Mouse (Mus musculus): Measurements from ENCODE around the gene Tmem255a. TPM values are rescaled to one million over a fixed set of nuclear protein-coding genes. Genes with fewer than 3 reads are reported as not detected.

The Tmem255a gene
- total RNA-seq, 2 experiments from 2014 or later: 13.6 to 15.6 TPM

- no peak for DNase-seq (ENCODE audit: extremely low spot score in 1 of 2, low spot score in 2 of 2)
- intact Hi-C loops (cut with DNase I): no loop called here
Observed at GRCm38 (mm10) chrX:38180656-38181607, 71.3 kb downstream of the Tmem255a start.

GRCm38 (mm10) chrX:38179891-38180310 lies 72.3 kb downstream of the Tmem255a start:
- intact Hi-C loops (cut with DNase I): loop anchor here (10.0 kb wide), 1 partner anchor 95 kb away; the partner anchor contains the start of gene Rhox11
- peak; percentile 26 to 30 for DNase-seq (ENCODE audit: extremely low spot score in 1 of 2, low spot score in 2 of 2)

GRCm38 (mm10) chrX:38166592-38166991 lies 85.6 kb downstream of the Tmem255a start:
- DNase-seq (ENCODE audit: extremely low spot score in 1 of 2, low spot score in 2 of 2): no peak
- intact Hi-C loops (cut with DNase I): no loop called here

DNA sequence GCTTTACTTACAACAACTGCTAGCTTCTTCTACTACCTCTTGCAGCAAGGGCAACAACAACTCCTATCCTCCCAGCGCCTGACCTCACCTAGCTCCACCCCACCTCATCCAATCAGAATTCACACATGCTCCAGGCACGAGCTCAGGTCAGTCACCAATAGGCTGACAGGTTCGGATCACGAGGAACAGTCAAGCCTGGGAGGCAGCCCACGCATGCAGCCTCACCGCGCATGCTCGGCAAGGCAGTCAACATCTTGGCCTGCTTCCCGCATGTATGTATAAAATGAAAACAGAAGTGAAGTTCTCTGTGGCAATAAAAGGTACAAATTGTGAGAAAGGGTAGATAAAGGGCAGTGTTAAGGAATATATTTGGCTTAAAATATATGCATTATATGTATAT lies 86.2 kb downstream of the Tmem255a start:
- no peak for DNase-seq (ENCODE audit: extremely low spot score in 1 of 2, low spot score in 2 of 2)

DNA sequence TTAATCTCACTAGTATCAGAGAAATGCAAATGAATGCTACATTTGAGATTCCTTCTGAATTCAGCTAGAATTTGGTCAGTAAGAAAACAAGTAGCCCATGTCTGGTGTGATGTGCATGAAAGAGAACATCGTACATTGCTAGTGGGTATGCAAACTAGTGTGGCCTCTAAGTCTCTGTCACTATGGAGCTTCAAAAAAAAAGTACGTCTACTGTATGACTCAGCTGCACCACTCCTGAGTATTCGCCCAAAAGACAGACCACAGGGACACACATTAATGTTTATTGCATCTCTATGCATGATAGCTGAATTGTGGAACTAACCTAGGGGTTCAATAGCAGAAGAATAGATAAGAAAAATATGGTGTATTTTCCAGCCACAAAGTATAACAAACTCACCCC lies 86.9 kb downstream of the Tmem255a start:
- intact Hi-C loops (cut with DNase I): no loop called here
- DNase-seq (ENCODE audit: extremely low spot score in 1 of 2, low spot score in 2 of 2): no peak

More for the DNA sequence above, 86.2 kb downstream of the Tmem255a start:
- intact Hi-C loops (cut with DNase I): no loop called here

DNA sequence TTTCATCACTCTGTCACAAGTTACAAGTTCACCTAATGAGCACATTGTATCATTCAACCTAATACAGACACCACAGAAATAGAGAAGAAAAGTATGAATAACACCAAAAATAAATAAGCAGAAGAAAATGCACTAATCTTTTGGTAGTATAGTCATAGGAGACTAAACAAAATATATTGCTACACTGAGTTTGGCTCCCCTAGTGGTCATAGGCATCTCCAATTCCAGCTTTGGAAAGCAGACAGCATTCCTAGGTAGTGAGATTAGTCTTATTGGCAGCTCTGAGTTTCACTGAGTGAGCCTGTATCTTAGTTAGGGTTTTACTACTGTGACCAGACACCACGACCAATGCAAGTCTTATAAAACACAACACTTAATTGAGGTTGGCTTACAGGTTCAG lies 93.1 kb downstream of the Tmem255a start:
- DNase-seq (ENCODE audit: extremely low spot score in 1 of 2, low spot score in 2 of 2): no peak
- intact Hi-C loops (cut with DNase I): no loop called here

Small RNA genes within 50 kb of the gene (microRNA-seq; reads per million reads assigned to microRNA genes)
- gene Mir3110: not detected

Other genes starting within 250 kb of the Tmem255a start
- not detected for gene Btg1-ps1, start 233.6 kb downstream of the Tmem255a start, total RNA-seq (2021)
- not detected for gene Btg1-ps2, start 209.3 kb downstream of the Tmem255a start, total RNA-seq (2021)
- not detected for gene Rhox10, start 186.0 kb downstream of the Tmem255a start, total RNA-seq (2021)
- gene Rhox11, start 167.3 kb downstream of the Tmem255a start, total RNA-seq (2021): not detected
- gene Rhox12, start 141.5 kb downstream of the Tmem255a start, total RNA-seq (2021): not detected
- not detected for gene Rhox13, start 131.2 kb downstream of the Tmem255a start, total RNA-seq (2021)
- gene Zbtb33, start 62.6 kb downstream of the Tmem255a start, total RNA-seq (2021): 10 to 100 TPM; 21.5 to 21.7 TPM
- gene Atp1b4, start 63.7 kb upstream of the Tmem255a start, total RNA-seq (2021): not detected
- gene Lamp2, start 204.0 kb upstream of the Tmem255a start, total RNA-seq (2021): 10 to 100 TPM; 51.0 to 59.0 TPM

All from left cerebral cortex, postnatal 10 days (tissue).